Mouse (Mus musculus) olfactory bulb, adult 2 months (tissue): ENCODE measurements around the gene Rcbtb1. TPM values are rescaled to one million over a fixed set of nuclear protein-coding genes. Genes with fewer than 3 reads are reported as not detected.
A peak's percentile ranks its signal among the peaks of the same experiment; 100 is the strongest.

Source experiments
- H3K27ac ChIP-seq: fragments of 200-500 bp; 2 replicates; pipeline ENCODE4 v1.5.1; 2012; ENCODE audit warnings: low read depth, low read length; ENCODE audit not compliant: insufficient read depth
- H3K4me1 ChIP-seq: fragments of 200-500 bp; 2 replicates; pipeline ENCODE4 v1.6.1; 2012; ENCODE audit warnings: low read length; ENCODE audit not compliant: control insufficient read depth, insufficient read depth
- H3K4me3 ChIP-seq: fragments of 200-500 bp; 2 replicates; pipeline ENCODE4 v1.5.1; 2012; ENCODE audit warnings: mild to moderate bottlenecking, low read depth, low read length, moderate library complexity; ENCODE audit not compliant: insufficient read depth
- CTCF ChIP-seq: fragments of 200-500 bp; IDR thresholded peaks from 2 replicates; pipeline ENCODE4 v1.5.1; 2012; ENCODE audit warnings: low read depth, mild to moderate bottlenecking, low read length, moderate library complexity; ENCODE audit not compliant: insufficient read depth
- POLR2A ChIP-seq: fragments of 200-500 bp; IDR thresholded peaks from 2 replicates; pipeline ENCODE4 v1.6.1; 2012; ENCODE audit warnings: mild to moderate bottlenecking, low read depth, low read length, moderate library complexity; ENCODE audit not compliant: insufficient read depth
- WGBS: fragments of 180-500 bp; shearing (Covaris S2); methylation state at CpG from one replicate; pipeline ENCODE4 v1.1.7; 2018; 5-methylcytosine and 5-hydroxymethylcytosine counted together
- polyA plus RNA-seq: library from polyadenylated mRNA; stranded (reverse); fragments of >200 nt; gene quantifications from 2 replicates; pipeline ENCODE4 v1.2.4, GENCODE M21; 2012; ENCODE audit warnings: low replicate concordance; ENCODE audit not compliant: missing spikeins, insufficient read depth, insufficient read length

Gene Rcbtb1
- not detected in 2 replicates for polyA plus RNA-seq

GRCm38 (mm10) chr14:59200711-59201603 lies at the start of gene Rcbtb1:
Gene Rcbtb1, plus strand, starts transcription at chr14:59201209.
- peak; percentile 33 for TF ChIP-seq CTCF
- TF ChIP-seq POLR2A, result peak; percentile 94
- under 1% methylated on average over 96 of the region's 96 CpGs for WGBS
- peak within 1 kb of the TSS; percentile 96 for H3K4me3 ChIP-seq
- peaks cover 3% of the 10 kb centered on the region; the same call in 1 of the 2 replicates for H3K4me1 ChIP-seq
- peak within 1 kb of the TSS; percentile 97 for H3K27ac ChIP-seq

GRCm38 (mm10) chr14:59155589-59155988 lies 45.4 kb upstream of the Rcbtb1 start:
- H3K4me1 ChIP-seq, result no peaks in the 10 kb centered on the region
- no peak overlapping the region for H3K4me3 ChIP-seq
- TF ChIP-seq CTCF (no peak), POLR2A (no peak)
- WGBS, result 65% methylated on average over 2 of the region's 2 CpGs
- no peak overlapping the region for H3K27ac ChIP-seq

GRCm38 (mm10) chr14:59157016-59157698 lies 43.9 kb upstream of the Rcbtb1 start:
- Histone ChIP-seq H3K27ac (no peak overlapping the region), H3K4me3 (no peak overlapping the region), H3K4me1 (no peaks in the 10 kb centered on the region)
- TF ChIP-seq POLR2A (no peak), CTCF (no peak)
- 79% methylated on average over 3 of the region's 3 CpGs for WGBS

- Histone ChIP-seq H3K4me1 (no peaks in the 10 kb centered on the region), H3K27ac (no peak within 1 kb of the TSS), H3K4me3 (no peak within 1 kb of the TSS)
- WGBS, result 91% methylated on average over 3 of the region's 3 CpGs
- TF ChIP-seq POLR2A (no peak), CTCF (no peak)
Measured at GRCm38 (mm10) chr14:59178649-59179048, 22.4 kb upstream of the Rcbtb1 start, which contains the start of gene Gm5142. Gene Gm5142, minus strand, starts transcription at chr14:59178749.

GRCm38 (mm10) chr14:59182732-59183131 lies 18.3 kb upstream of the Rcbtb1 start:
- TF ChIP-seq CTCF (no peak), POLR2A (no peak)
- Histone ChIP-seq H3K4me3 (no peak overlapping the region), H3K4me1 (no peaks in the 10 kb centered on the region), H3K27ac (no peak overlapping the region)
- 83% methylated on average over 2 of the region's 2 CpGs for WGBS

GRCm38 (mm10) chr14:59185514-59185913 lies 15.5 kb upstream of the Rcbtb1 start:
- no peak overlapping the region for H3K27ac ChIP-seq
- TF ChIP-seq POLR2A (no peak), CTCF (no peak)
- no peak overlapping the region for H3K4me3 ChIP-seq
- no peaks in the 10 kb centered on the region for H3K4me1 ChIP-seq

GRCm38 (mm10) chr14:59186121-59186520 lies 14.9 kb upstream of the Rcbtb1 start:
- Histone ChIP-seq H3K4me1 (no peaks in the 10 kb centered on the region), H3K4me3 (no peak overlapping the region), H3K27ac (no peak overlapping the region)
- WGBS, result 90% methylated on average over 2 of the region's 2 CpGs
- no peak for TF ChIP-seq POLR2A
- TF ChIP-seq CTCF, result no peak

GRCm38 (mm10) chr14:59201604-59202215 lies 701 bp downstream of the Rcbtb1 start:
- H3K4me1 ChIP-seq, result peaks cover 3% of the 10 kb centered on the region; the same call in 1 of the 2 replicates
- peak overlapping the region; percentile 96 for H3K4me3 ChIP-seq
- WGBS, result under 1% methylated on average over 21 of the region's 21 CpGs
- peak overlapping the region; percentile 97 for H3K27ac ChIP-seq
- no peak for TF ChIP-seq POLR2A
- no peak for TF ChIP-seq CTCF

GRCm38 (mm10) chr14:59205461-59205860 lies 4.5 kb downstream of the Rcbtb1 start:
- Histone ChIP-seq H3K4me1 (peaks cover 7% of the 10 kb centered on the region), H3K27ac (no peak overlapping the region), H3K4me3 (no peak overlapping the region)
- 50% methylated on average over 7 of the region's 7 CpGs for WGBS
- TF ChIP-seq POLR2A (no peak), CTCF (no peak)
